21 mouse cellular contexts compared by ENCODE assay signal in genomic region chr6:116350643-116351042, GRCm38 (mm10). TPM values are rescaled to one million over a fixed set of nuclear protein-coding genes. Genes with fewer than 3 reads are reported as not detected.
A peak's percentile ranks its signal among the peaks of the same experiment; 100 is the strongest.
DNase-seq lines count a peak whose midpoint lies in the region; ATAC-seq and TF ChIP-seq lines count a peak whose summit lies in the region.
"Had no signal": no experiment of that assay in that cellular context is flagged by ENCODE, and none has a peak within 500 bp of the region (broad histone marks: within the 10 kb centered on the region; RNA-seq: fewer than 3 reads in every experiment).

No protein-coding gene starts in this region.

- peak; percentile 59; the same call in 1 of the 2 replicates for ATAC-seq in intestine, embryonic 15.5 days
- ATAC-seq in intestine, postnatal 0 days, result no peak
- ATAC-seq in erythroblast, adult 5-6 weeks (replicated peaks; ENCODE audit: low FRiP score, poor library complexity, severe bottlenecking), result peak; percentile 79
- peak; percentile 89 for ATAC-seq in liver, embryonic 15.5 days (ENCODE audit: insufficient read depth)
- ATAC-seq: forebrain, embryonic 15.5 days; hindbrain, embryonic 16.5 days; lung, postnatal 0 days had no signal

- H3K9ac ChIP-seq in intestine, embryonic 15.5 days, result no peak overlapping the region
- H3K9ac ChIP-seq in intestine, postnatal 0 days (ENCODE audit: low read depth, low read length), result no peak overlapping the region
- H3K9ac ChIP-seq in liver, embryonic 15.5 days, result peak overlapping the region; percentile 68
- H3K9ac ChIP-seq: forebrain, embryonic 15.5 days; limb, embryonic 12.5 days had no signal

- H3K9me3 ChIP-seq in intestine, embryonic 15.5 days, result no peaks in the 10 kb centered on the region
- H3K9me3 ChIP-seq in intestine, postnatal 0 days (ENCODE audit: control insufficient read depth), result no peaks in the 10 kb centered on the region
- H3K9me3 ChIP-seq in liver, embryonic 15.5 days (replicated peaks), result no peaks in the 10 kb centered on the region
- H3K9me3 ChIP-seq: forebrain, embryonic 15.5 days; limb, embryonic 12.5 days; midbrain, embryonic 10.5 days had no signal

- H3K4me3 ChIP-seq in intestine, embryonic 15.5 days (replicated peaks), result no peak overlapping the region
- no peak overlapping the region for H3K4me3 ChIP-seq in intestine, postnatal 0 days (ENCODE audit: low read depth, low read length)
- peak overlapping the region; percentile 65 for H3K4me3 ChIP-seq in liver, embryonic 15.5 days (replicated peaks)
- H3K4me3 ChIP-seq: forebrain, embryonic 15.5 days; left cerebral cortex, adult 2 months; limb, embryonic 12.5 days; midbrain, embryonic 10.5 days had no signal

- peak; percentile 63 to 72 for DNase-seq in spleen, postnatal 4 days (ENCODE audit: low spot score in 2 of 2)
- no peak for DNase-seq in gastrocnemius, postnatal 36 days
- DNase-seq in cerebellum, adult 11-12 months, result no peak
- DNase-seq in ovary, postnatal 36 days (ENCODE audit: low spot score), result no peak
- DNase-seq: cerebellum, adult 8-10 months; embryo, embryonic 11 days; heart, adult 11 months; heart, postnatal 14 days; kidney, adult 9 months; right cerebral cortex, adult 18-20 months; thymus, postnatal 4 days had no signal

- H3K4me1 ChIP-seq in intestine, embryonic 15.5 days (replicated peaks), result 0 out of 2 replicates have a peak, but pooled peaks cover 2% of the 10 kb centered on the region
- no peaks in the 10 kb centered on the region for H3K4me1 ChIP-seq in intestine, postnatal 0 days (replicated peaks; ENCODE audit: control insufficient read depth, insufficient read depth, low read length)
- peaks cover 53% of the 10 kb centered on the region for H3K4me1 ChIP-seq in liver, embryonic 15.5 days (replicated peaks)
- H3K4me1 ChIP-seq: forebrain, embryonic 15.5 days; limb, embryonic 12.5 days; midbrain, embryonic 10.5 days had no signal

- no peak overlapping the region for H3K4me2 ChIP-seq in intestine, embryonic 15.5 days (replicated peaks)
- no peak overlapping the region for H3K4me2 ChIP-seq in intestine, postnatal 0 days (replicated peaks; ENCODE audit: low read depth)
- H3K4me2 ChIP-seq in liver, embryonic 15.5 days, result peak overlapping the region; percentile 81
- H3K4me2 ChIP-seq: forebrain, embryonic 15.5 days; limb, embryonic 12.5 days had no signal

- intact Hi-C loops in gastrocnemius, postnatal 36 days (cut with DNase I), result no loop called here

- no peak for TF ChIP-seq CTCF in intestine, postnatal 0 days (IDR thresholded peaks at IDR 0.05; ENCODE audit: low read depth)

- H3K36me3 ChIP-seq in intestine, embryonic 15.5 days, result no peaks in the 10 kb centered on the region
- no peaks in the 10 kb centered on the region for H3K36me3 ChIP-seq in intestine, postnatal 0 days (ENCODE audit: control insufficient read depth, insufficient read depth)
- H3K36me3 ChIP-seq in liver, embryonic 15.5 days (replicated peaks), result peaks cover 24% of the 10 kb centered on the region
- H3K36me3 ChIP-seq: forebrain, embryonic 15.5 days; limb, embryonic 12.5 days; midbrain, embryonic 10.5 days had no signal

- H3K27ac ChIP-seq in intestine, embryonic 15.5 days, result no peak overlapping the region
- no peak overlapping the region for H3K27ac ChIP-seq in intestine, postnatal 0 days (ENCODE audit: low read depth, low read length)
- H3K27ac ChIP-seq in liver, embryonic 15.5 days (replicated peaks), result peak overlapping the region; percentile 98
- H3K27ac ChIP-seq: forebrain, embryonic 15.5 days; left cerebral cortex, adult 2 months; limb, embryonic 12.5 days; midbrain, embryonic 10.5 days had no signal

- 80% methylated on average over 6 of the region's 6 CpGs for WGBS in intestine, embryonic 15.5 days
- 58% methylated on average over 6 of the region's 6 CpGs for WGBS in intestine, postnatal 0 days
- 21% methylated on average over 6 of the region's 6 CpGs for WGBS in liver, embryonic 15.5 days (ENCODE audit: insufficient replicate concordance)

- no peaks in the 10 kb centered on the region for H3K27me3 ChIP-seq in intestine, embryonic 15.5 days (replicated peaks)
- no peaks in the 10 kb centered on the region for H3K27me3 ChIP-seq in intestine, postnatal 0 days (replicated peaks; ENCODE audit: control insufficient read depth, insufficient read depth, low read length)
- no peaks in the 10 kb centered on the region for H3K27me3 ChIP-seq in liver, embryonic 15.5 days
- H3K27me3 ChIP-seq: forebrain, embryonic 15.5 days; limb, embryonic 12.5 days had no signal

RNA-seq across cellular contexts. Expression of gene March8, which starts 12.8 kb away (rescaled TPM):
- polyA plus RNA-seq in intestine, embryonic 15.5 days (2015; fragmentation: Nextera tagmentation; extraction: Ambion mirVana), result 31.3 and 35.3 TPM in 2 replicates
- polyA plus RNA-seq in intestine, postnatal 0 days (2015; fragmentation: Nextera tagmentation; extraction: Ambion mirVana), result 29.4 and 31.5 TPM in 2 replicates
- 546 and 733 TPM in 2 replicates for total RNA-seq in erythroblast, adult 5-6 weeks (2015; ENCODE audit: low replicate concordance)
- total RNA-seq in erythroblast, adult 5-6 weeks (2017; ENCODE audit: low replicate concordance), result 1,003 and 1,028 TPM in 2 replicates
- 95.4 and 97.7 TPM in 2 replicates for polyA plus RNA-seq in liver, embryonic 15.5 days (2015; fragmentation: Nextera tagmentation; extraction: Ambion mirVana)
- total RNA-seq in gastrocnemius, postnatal 36 days (2021), result 10 to 100 TPM; 23.4 to 24.9 TPM

Comparison
In these comparisons a context has a peak if more than half of its experiments do, and no peak if none do; other contexts are left out.
1. DNase-seq: peak in spleen, postnatal 4 days (2 of 2); none in gastrocnemius, postnatal 36 days (0 of 2), cerebellum, adult 11-12 months (single experiment) and ovary, postnatal 36 days (single experiment).